Comparison of ENCODE assay signal across 14 mouse cellular contexts in the genomic region with DNA sequence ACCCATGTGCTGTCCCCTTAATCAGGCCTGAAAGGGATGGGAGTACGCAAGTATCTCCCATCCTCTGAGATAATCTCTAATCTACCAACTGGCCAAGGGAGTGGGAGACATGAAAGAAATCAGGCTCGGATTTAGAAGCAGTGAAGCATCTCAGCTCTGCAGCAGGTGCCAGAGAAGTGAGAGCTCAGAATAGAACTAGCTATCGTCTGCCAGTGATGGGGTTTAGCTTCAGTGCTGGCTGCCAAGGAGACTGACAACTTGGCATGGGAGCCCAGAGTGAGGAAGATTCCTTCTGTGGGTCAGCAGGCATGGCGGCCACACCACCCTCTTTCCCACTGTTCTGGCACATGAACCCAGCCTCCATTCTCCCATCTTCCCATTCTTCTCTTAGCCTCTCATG. TPM values are rescaled to one million over a fixed set of nuclear protein-coding genes. Genes with fewer than 3 reads are reported as not detected.
DNase-seq lines count a peak whose midpoint lies in the region; ATAC-seq lines count a peak whose summit lies in the region.
"Had no signal": no experiment of that assay in that cellular context is flagged by ENCODE, and none has a peak within 500 bp of the region (broad histone marks: within the 10 kb centered on the region; RNA-seq: fewer than 3 reads in every experiment).

No protein-coding gene starts in this region.

- H3K27ac ChIP-seq in forebrain, embryonic 15.5 days (replicated peaks): no peak overlapping the region
- no peak overlapping the region for H3K27ac ChIP-seq in forebrain, embryonic 11.5 days (ENCODE audit: low read depth, low read length)
- H3K27ac ChIP-seq: macrophage had no signal

- intact Hi-C loops in left cerebral cortex, postnatal 4 days (cut with DNase I): no loop called here

- H3K36me3 ChIP-seq in forebrain, embryonic 15.5 days: no peaks in the 10 kb centered on the region
- no peaks in the 10 kb centered on the region for H3K36me3 ChIP-seq in forebrain, embryonic 11.5 days (ENCODE audit: control insufficient read depth, insufficient read depth, low read length)
- H3K36me3 ChIP-seq: neural tube, embryonic 13.5 days had no signal

- H3K4me3 ChIP-seq in forebrain, embryonic 15.5 days: no peak overlapping the region
- H3K4me3 ChIP-seq in forebrain, embryonic 11.5 days (ENCODE audit: low read depth, low read length): no peak overlapping the region
- H3K4me3 ChIP-seq: erythroblast, embryonic 14.5 days; neural tube, embryonic 13.5 days had no signal

- no peaks in the 10 kb centered on the region for H3K27me3 ChIP-seq in forebrain, embryonic 15.5 days
- H3K27me3 ChIP-seq in forebrain, embryonic 11.5 days (ENCODE audit: control insufficient read depth, insufficient read depth, low read length): no peaks in the 10 kb centered on the region
- H3K27me3 ChIP-seq: neural tube, embryonic 13.5 days had no signal

- H3K4me2 ChIP-seq in forebrain, embryonic 15.5 days (replicated peaks): no peak overlapping the region
- no peak overlapping the region for H3K4me2 ChIP-seq in forebrain, embryonic 11.5 days (ENCODE audit: low read depth, low read length, severe bottlenecking)
- H3K4me2 ChIP-seq: neural tube, embryonic 13.5 days had no signal

- peak; percentile 50; the same call in 1 of the 2 replicates for ATAC-seq in forebrain, embryonic 15.5 days (replicated peaks)
- no peak for ATAC-seq in forebrain, embryonic 11.5 days (replicated peaks; ENCODE audit: low FRiP score)
- no peak for ATAC-seq in megakaryocyte-erythroid progenitor cell, adult 5-6 weeks (replicated peaks; ENCODE audit: low FRiP score, low TSS enrichment, poor library complexity, severe bottlenecking)
- ATAC-seq: inflammation-experienced regulatory T-cells, adult 6 months had no signal

- peaks cover 20% of the 10 kb centered on the region for H3K4me1 ChIP-seq in forebrain, embryonic 15.5 days
- no peaks in the 10 kb centered on the region for H3K4me1 ChIP-seq in forebrain, embryonic 11.5 days (replicated peaks; ENCODE audit: control insufficient read depth, insufficient read depth, low read length)

- no peaks in the 10 kb centered on the region for H3K9me3 ChIP-seq in forebrain, embryonic 15.5 days
- H3K9me3 ChIP-seq in forebrain, embryonic 11.5 days (ENCODE audit: control insufficient read depth, low read length): no peaks in the 10 kb centered on the region
- H3K9me3 ChIP-seq: neural tube, embryonic 13.5 days had no signal

- no peak for DNase-seq in forebrain, embryonic 11.5 days (ENCODE audit: low spot score)
- peak; percentile 7 for DNase-seq in cerebellum, adult 9-10 months
- peak; percentile 46 for DNase-seq in heart, adult 8-10 months (ENCODE audit: low spot score)
- DNase-seq in left cerebral cortex, postnatal 4 days: peak; percentile 65
- no peak for DNase-seq in urinary bladder, postnatal 25 days (ENCODE audit: low spot score)
- no peak for DNase-seq in embryo, embryonic 9.5 days (ENCODE audit: extremely low spot score)

- H3K9ac ChIP-seq in forebrain, embryonic 15.5 days (replicated peaks): no peak overlapping the region
- H3K9ac ChIP-seq in forebrain, embryonic 11.5 days (ENCODE audit: low read length): no peak overlapping the region
- H3K9ac ChIP-seq: neural tube, embryonic 13.5 days had no signal

- WGBS in forebrain, embryonic 15.5 days: 57% methylated on average over 4 of the region's 4 CpGs
- WGBS in forebrain, embryonic 11.5 days: 74% methylated on average over 4 of the region's 4 CpGs

RNA-seq across cellular contexts. Expression of a gene that starts 8.9 kb away (rescaled TPM):
- not detected in 2 replicates for polyA plus RNA-seq in forebrain, embryonic 15.5 days (2015; fragmentation: Nextera tagmentation; extraction: Ambion mirVana)
- not detected in 2 replicates for polyA plus RNA-seq in forebrain, embryonic 11.5 days (2014; fragmentation: Nextera tagmentation; extraction: Ambion mirVana)
- total RNA-seq in heart, adult 8-10 months (2022): not detected
- not detected for total RNA-seq in left cerebral cortex, postnatal 4 days (2021)
- not detected in 2 replicates for total RNA-seq in megakaryocyte-erythroid progenitor cell, adult 5-6 weeks (2014; fragmentation: Nextera tagmentation)
- not detected in 2 replicates for total RNA-seq in megakaryocyte-erythroid progenitor cell, adult 5-6 weeks (2017)
- polyA plus RNA-seq: C2C12; erythroblast, embryonic 14.5 days; inflammation-experienced regulatory T-cells, adult 6 months; limb, embryonic 11.5 days; macrophage had no signal

Comparison
In these comparisons a context has a peak if more than half of its experiments do, and no peak if none do; other contexts are left out.
1. DNase-seq: peak in cerebellum, adult 9-10 months (single experiment), heart, adult 8-10 months (single experiment) and left cerebral cortex, postnatal 4 days (single experiment); none in forebrain, embryonic 11.5 days (single experiment), urinary bladder, postnatal 25 days (single experiment) and embryo, embryonic 9.5 days (single experiment).